Mouse (Mus musculus) neural tube, embryonic 12.5 days (tissue): ENCODE measurements at regions not wholly inside any gene's neighbourhood (a gene's known extent, or its start where the extent isn't known, plus 50 kb on each side); places are given as distances from the start of the nearest gene placed in this dataset.

Source experiments
- ATAC-seq: fragments of 200-750 bp; cut with Nextera tagmentation; 2 replicates; pipeline ENCODE4 v1.8.0; 2017; ENCODE audit warnings: low read depth, mild to moderate bottlenecking, moderate TSS enrichment, moderate library complexity; ENCODE audit not compliant: low FRiP score
- H3K27ac ChIP-seq: fragments of 300-500 bp; sonication (generic); 2 replicates; pipeline ENCODE4 v1.5.1; 2016
- H3K27me3 ChIP-seq: fragments of 300-500 bp; sonication (generic); replicated peaks from 2 replicates; pipeline ENCODE4 v1.6.1; 2016; ENCODE audit warnings: mild to moderate bottlenecking
- H3K36me3 ChIP-seq: fragments of 300-500 bp; sonication (generic); 2 replicates; pipeline ENCODE4 v1.6.1; 2016; ENCODE audit warnings: mild to moderate bottlenecking
- H3K4me1 ChIP-seq: fragments of 300-500 bp; sonication (generic); 2 replicates; pipeline ENCODE4 v1.6.1; 2016
- H3K4me2 ChIP-seq: fragments of 300-500 bp; sonication (generic); replicated peaks from 2 replicates; pipeline ENCODE4 v1.6.1; 2016; ENCODE audit warnings: mild to moderate bottlenecking
- H3K4me3 ChIP-seq: fragments of 300-500 bp; sonication (generic); 2 replicates; pipeline ENCODE4 v1.5.1; 2016
- H3K9ac ChIP-seq: fragments of 300-500 bp; sonication (generic); 2 replicates; pipeline ENCODE4 v1.6.1; 2016; ENCODE audit warnings: mild to moderate bottlenecking
- H3K9me3 ChIP-seq: fragments of 300-500 bp; sonication (generic); 2 replicates; pipeline ENCODE4 v1.6.1; 2016; ENCODE audit warnings: mild to moderate bottlenecking
- WGBS: fragments of 180-500 bp; shearing (Covaris S2); methylation state at CpG from one replicate; pipeline ENCODE4 v1.1.7; 2016; 5-methylcytosine and 5-hydroxymethylcytosine counted together

DNA sequence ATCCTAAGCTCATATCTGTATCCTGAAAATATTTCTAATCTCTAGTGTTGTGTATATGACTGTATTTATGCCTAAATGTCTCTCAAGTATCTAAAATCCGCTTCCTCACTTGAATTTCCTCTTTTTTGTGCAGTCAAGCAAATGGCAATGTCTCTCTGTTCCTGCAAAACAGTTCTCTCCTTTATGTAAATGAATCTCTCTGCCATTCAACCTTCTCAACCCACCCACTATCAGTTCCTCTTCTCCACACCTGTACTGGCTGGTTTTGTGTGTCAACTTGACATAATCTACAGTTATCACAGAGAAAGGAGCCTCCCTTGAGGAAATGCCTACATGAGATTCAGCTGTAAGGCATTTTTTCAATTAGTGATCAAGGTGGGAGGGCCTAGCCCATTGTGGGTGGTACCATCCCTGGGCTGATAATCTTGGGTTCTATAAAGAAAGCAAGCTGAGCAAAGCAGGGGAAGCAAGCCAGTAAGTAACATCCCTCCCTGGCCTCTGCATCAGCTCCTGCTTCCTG, 375.5 kb downstream of the Synb start:
- 75% methylated on average over 1 of the region's 1 CpGs for WGBS
- no peaks in the 10 kb centered on the region for H3K9me3 ChIP-seq

GRCm38 (mm10) chr14:68899921-68900320, 394.2 kb downstream of the Synb start:
- H3K36me3 ChIP-seq = no peaks in the 10 kb centered on the region
- no peaks in the 10 kb centered on the region for H3K4me1 ChIP-seq
- WGBS = 82% methylated on average over 3 of the region's 3 CpGs
- H3K4me3 ChIP-seq = no peak overlapping the region
- H3K27ac ChIP-seq = no peak overlapping the region
- no peaks in the 10 kb centered on the region for H3K9me3 ChIP-seq
- H3K4me2 ChIP-seq = no peak overlapping the region
- ATAC-seq = no peak
- H3K9ac ChIP-seq = no peak overlapping the region
- no peaks in the 10 kb centered on the region for H3K27me3 ChIP-seq

More for the DNA sequence above, 375.5 kb downstream of the Synb start:
- H3K4me3 ChIP-seq = no peak overlapping the region
- H3K4me2 ChIP-seq = no peak overlapping the region
- H3K4me1 ChIP-seq = peaks cover 6% of the 10 kb centered on the region
- no peak for ATAC-seq
- H3K27me3 ChIP-seq = no peaks in the 10 kb centered on the region
- H3K36me3 ChIP-seq = no peaks in the 10 kb centered on the region
- H3K27ac ChIP-seq = no peak overlapping the region
- no peak overlapping the region for H3K9ac ChIP-seq

DNA sequence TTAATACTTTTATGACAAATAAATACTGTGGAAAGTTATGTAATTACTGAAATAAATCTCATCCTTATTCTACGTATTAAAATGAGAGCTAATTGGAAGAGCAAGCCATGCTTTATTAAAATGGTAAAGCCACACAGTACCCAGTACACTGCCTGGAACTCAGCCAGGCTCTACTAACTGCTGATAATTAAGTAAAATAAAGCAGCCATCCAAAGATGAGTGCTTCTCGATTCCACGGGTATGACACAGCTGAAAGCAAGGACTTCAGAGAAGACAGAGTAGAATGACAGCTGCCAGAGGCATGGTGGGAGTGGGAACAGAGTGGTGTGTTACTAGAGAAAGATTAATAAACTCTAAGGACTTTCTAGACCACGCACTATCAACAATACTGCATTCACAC, 416.9 kb downstream of the Synb start:
- H3K27me3 ChIP-seq = no peaks in the 10 kb centered on the region
- no peak overlapping the region for H3K4me3 ChIP-seq
- WGBS = 90% methylated on average over 4 of the region's 4 CpGs
- H3K4me1 ChIP-seq = no peaks in the 10 kb centered on the region
- no peak overlapping the region for H3K4me2 ChIP-seq
- no peak for ATAC-seq
- H3K27ac ChIP-seq = no peak overlapping the region
- no peak overlapping the region for H3K9ac ChIP-seq
- no peaks in the 10 kb centered on the region for H3K36me3 ChIP-seq
- H3K9me3 ChIP-seq = no peaks in the 10 kb centered on the region

DNA sequence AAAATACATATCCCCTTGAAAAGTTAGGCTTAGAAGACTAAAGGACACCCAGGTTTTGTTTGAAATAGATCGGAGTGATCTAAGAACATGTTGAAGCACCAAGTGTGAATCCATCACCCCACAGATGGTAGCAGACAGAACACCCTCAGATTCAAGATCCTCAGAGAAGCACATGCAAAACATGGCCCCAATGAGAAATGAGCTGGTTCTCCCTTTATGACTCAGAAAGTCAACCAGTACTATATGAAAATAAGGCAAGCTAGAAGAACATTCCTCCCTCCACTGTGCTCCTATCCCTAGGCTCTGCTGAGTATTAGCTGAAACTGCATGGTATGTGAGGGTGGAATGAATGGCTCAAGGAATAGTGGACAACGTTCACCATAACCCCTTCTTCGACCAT, 433.0 kb downstream of the Synb start:
- no peak overlapping the region for H3K4me2 ChIP-seq
- no peaks in the 10 kb centered on the region for H3K36me3 ChIP-seq
- H3K9me3 ChIP-seq = no peaks in the 10 kb centered on the region
- no peak for ATAC-seq
- H3K4me3 ChIP-seq = no peak overlapping the region
- H3K4me1 ChIP-seq = no peaks in the 10 kb centered on the region
- 92% methylated on average over 3 of the region's 3 CpGs for WGBS
- H3K27ac ChIP-seq = no peak overlapping the region
- no peak overlapping the region for H3K9ac ChIP-seq
- H3K27me3 ChIP-seq = no peaks in the 10 kb centered on the region

DNA sequence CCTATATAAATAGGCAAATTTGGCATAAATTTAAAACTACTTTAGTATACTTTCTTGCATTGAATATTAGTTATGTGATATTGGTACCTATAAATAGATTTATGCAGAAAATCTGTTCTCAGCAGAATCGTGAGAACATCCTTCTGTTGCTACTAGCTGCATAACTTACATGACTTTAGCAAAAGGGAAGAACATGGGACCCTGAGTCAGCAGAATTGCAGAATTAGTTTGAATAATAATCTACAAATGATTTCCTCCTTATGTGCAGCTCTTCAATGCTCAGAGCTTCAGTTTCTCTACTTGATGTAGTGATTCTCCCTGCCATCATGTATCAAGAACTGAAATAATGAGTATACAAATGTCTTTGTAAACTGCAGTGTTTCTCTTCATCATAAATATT, 436.2 kb downstream of the Synb start:
- 90% methylated on average over 1 of the region's 1 CpGs for WGBS
- no peaks in the 10 kb centered on the region for H3K27me3 ChIP-seq
- no peaks in the 10 kb centered on the region for H3K36me3 ChIP-seq
- H3K4me2 ChIP-seq = no peak overlapping the region
- ATAC-seq = no peak
- no peak overlapping the region for H3K4me3 ChIP-seq
- H3K9me3 ChIP-seq = no peaks in the 10 kb centered on the region
- no peak overlapping the region for H3K27ac ChIP-seq
- H3K9ac ChIP-seq = no peak overlapping the region
- H3K4me1 ChIP-seq = no peaks in the 10 kb centered on the region

- H3K36me3 ChIP-seq = no peaks in the 10 kb centered on the region
- no peak overlapping the region for H3K27ac ChIP-seq
- H3K4me3 ChIP-seq = no peak overlapping the region
- ATAC-seq = no peak
- WGBS = 79% methylated on average over 4 of the region's 4 CpGs
- H3K9ac ChIP-seq = no peak overlapping the region
- no peaks in the 10 kb centered on the region for H3K4me1 ChIP-seq
- no peak overlapping the region for H3K4me2 ChIP-seq
- no peaks in the 10 kb centered on the region for H3K27me3 ChIP-seq
- no peaks in the 10 kb centered on the region for H3K9me3 ChIP-seq
Observed at GRCm38 (mm10) chr14:68848506-68848905, 445.6 kb downstream of the Synb start.

- H3K4me3 ChIP-seq = no peak overlapping the region
- no peak overlapping the region for H3K9ac ChIP-seq
- ATAC-seq = no peak
- no peaks in the 10 kb centered on the region for H3K27me3 ChIP-seq
- no peak overlapping the region for H3K27ac ChIP-seq
- no peaks in the 10 kb centered on the region for H3K36me3 ChIP-seq
- H3K4me2 ChIP-seq = no peak overlapping the region
- no peaks in the 10 kb centered on the region for H3K4me1 ChIP-seq
- no peaks in the 10 kb centered on the region for H3K9me3 ChIP-seq
Observed at GRCm38 (mm10) chr14:68847609-68848008, 446.5 kb downstream of the Synb start.

DNA sequence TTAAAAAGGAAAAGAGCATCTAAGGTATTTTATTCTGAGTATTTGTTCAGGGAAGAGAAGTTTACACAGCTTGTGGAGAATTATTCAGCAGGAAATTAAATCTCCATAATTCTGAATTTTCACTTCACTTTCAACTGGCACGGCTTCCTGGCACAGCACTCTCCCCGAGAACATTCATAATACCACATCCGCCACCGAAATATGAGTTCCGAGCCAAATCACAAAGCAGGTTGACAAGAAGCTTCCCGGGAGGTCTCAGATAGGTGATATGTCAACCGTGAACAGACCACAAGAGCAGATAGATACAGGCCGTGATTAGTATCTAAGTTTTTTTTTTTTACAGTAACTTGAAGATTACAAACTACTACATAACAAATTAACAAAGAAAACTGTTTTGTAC, 473.9 kb downstream of the Synb start:
- H3K9ac ChIP-seq = no peak overlapping the region
- 88% methylated on average over 8 of the region's 8 CpGs for WGBS
- no peak overlapping the region for H3K27ac ChIP-seq
- ATAC-seq = no peak
- no peak overlapping the region for H3K4me2 ChIP-seq
- H3K9me3 ChIP-seq = no peaks in the 10 kb centered on the region
- no peaks in the 10 kb centered on the region for H3K36me3 ChIP-seq
- H3K27me3 ChIP-seq = no peaks in the 10 kb centered on the region
- no peak overlapping the region for H3K4me3 ChIP-seq
- H3K4me1 ChIP-seq = no peaks in the 10 kb centered on the region

- Histone ChIP-seq H3K4me1 (no peaks in the 10 kb centered on the region), H3K4me2 (no peak overlapping the region), H3K9ac (no peak overlapping the region), H3K9me3 (no peaks in the 10 kb centered on the region), H3K36me3 (no peaks in the 10 kb centered on the region), H3K4me3 (no peak overlapping the region), H3K27ac (no peak overlapping the region), H3K27me3 (no peaks in the 10 kb centered on the region)
- WGBS = 89% methylated on average over 3 of the region's 3 CpGs
- ATAC-seq = no peak
Observed at GRCm38 (mm10) chr14:68808976-68809375, 485.1 kb downstream of the Synb start.

GRCm38 (mm10) chr14:68807918-68808317, 486.2 kb downstream of the Synb start:
- ATAC-seq = no peak
- H3K27me3 ChIP-seq = no peaks in the 10 kb centered on the region
- 80% methylated on average over 3 of the region's 3 CpGs for WGBS
- H3K4me2 ChIP-seq = no peak overlapping the region
- no peak overlapping the region for H3K27ac ChIP-seq
- no peaks in the 10 kb centered on the region for H3K4me1 ChIP-seq
- no peaks in the 10 kb centered on the region for H3K36me3 ChIP-seq
- no peak overlapping the region for H3K4me3 ChIP-seq
- no peaks in the 10 kb centered on the region for H3K9me3 ChIP-seq
- H3K9ac ChIP-seq = no peak overlapping the region

DNA sequence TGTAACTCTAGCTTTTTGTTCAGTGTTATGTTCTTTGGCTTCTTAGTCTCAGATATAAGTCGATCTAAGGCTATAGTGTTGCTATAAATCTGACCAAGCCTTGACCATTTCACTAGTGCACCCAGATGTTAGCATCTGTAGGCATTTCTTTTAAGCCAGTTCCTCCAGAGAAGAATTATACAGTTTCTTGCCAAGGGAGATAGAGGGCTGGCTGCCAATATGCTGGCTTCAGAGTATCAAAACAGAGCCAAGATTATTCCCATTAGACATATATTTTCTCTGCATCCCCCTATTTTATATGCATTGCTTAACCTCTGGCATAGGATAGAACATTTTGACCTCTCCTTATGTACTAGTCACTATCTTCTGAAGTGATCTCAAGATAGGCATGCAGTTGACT, 487.5 kb downstream of the Synb start:
- Histone ChIP-seq H3K4me1 (no peaks in the 10 kb centered on the region), H3K4me3 (no peak overlapping the region), H3K27ac (no peak overlapping the region), H3K4me2 (no peak overlapping the region), H3K9ac (no peak overlapping the region), H3K9me3 (no peaks in the 10 kb centered on the region), H3K27me3 (no peaks in the 10 kb centered on the region), H3K36me3 (no peaks in the 10 kb centered on the region)
- 93% methylated on average over 1 of the region's 1 CpGs for WGBS
- ATAC-seq = no peak

DNA sequence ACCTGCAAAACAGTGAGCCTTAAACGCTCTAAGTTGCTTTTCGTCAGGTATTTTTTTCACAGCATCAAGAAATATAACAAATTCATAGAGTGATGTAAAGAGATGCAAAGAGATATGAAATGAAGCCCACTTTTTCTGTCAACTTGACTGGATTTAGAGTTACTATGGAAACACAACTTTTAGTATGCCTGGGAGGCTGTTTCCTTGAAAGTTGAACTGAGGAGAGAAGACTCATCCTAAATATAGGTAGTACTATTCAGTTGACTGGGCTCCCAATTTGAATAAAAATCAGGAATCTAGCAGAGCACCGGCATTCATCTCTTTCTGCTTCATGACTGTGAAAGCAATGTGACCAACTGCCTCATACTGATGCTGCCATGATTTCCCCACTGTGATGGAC, 509.7 kb downstream of the Synb start:
- no peak overlapping the region for H3K27ac ChIP-seq
- WGBS = 92% methylated on average over 3 of the region's 3 CpGs
- no peaks in the 10 kb centered on the region for H3K9me3 ChIP-seq
- H3K27me3 ChIP-seq = no peaks in the 10 kb centered on the region
- no peak overlapping the region for H3K4me2 ChIP-seq
- no peak for ATAC-seq
- H3K4me1 ChIP-seq = no peaks in the 10 kb centered on the region
- H3K4me3 ChIP-seq = no peak overlapping the region
- H3K9ac ChIP-seq = no peak overlapping the region
- H3K36me3 ChIP-seq = no peaks in the 10 kb centered on the region

GRCm38 (mm10) chr14:68783216-68783615, 510.9 kb downstream of the Synb start:
- H3K9ac ChIP-seq = no peak overlapping the region
- no peak overlapping the region for H3K27ac ChIP-seq
- no peak overlapping the region for H3K4me2 ChIP-seq
- 94% methylated on average over 1 of the region's 1 CpGs for WGBS
- no peaks in the 10 kb centered on the region for H3K36me3 ChIP-seq
- no peaks in the 10 kb centered on the region for H3K4me1 ChIP-seq
- no peaks in the 10 kb centered on the region for H3K27me3 ChIP-seq
- no peak overlapping the region for H3K4me3 ChIP-seq
- no peak for ATAC-seq
- H3K9me3 ChIP-seq = no peaks in the 10 kb centered on the region
